Mouse (Mus musculus) cerebellum, adult 2 months (tissue): ENCODE measurements at regions not wholly inside any gene's neighbourhood (a gene's known extent, or its start where the extent isn't known, plus 50 kb on each side); places are given as distances from the start of the nearest gene placed in this dataset.

ENCODE experiments used
- CTCF ChIP-seq: fragments of 200-500 bp; IDR thresholded peaks from 2 replicates; pipeline ENCODE4 v1.5.1; 2011; ENCODE audit warnings: low read depth, mild to moderate bottlenecking, control low read depth, low read length, moderate library complexity, borderline replicate concordance; ENCODE audit not compliant: insufficient read depth
- POLR2A ChIP-seq: fragments of 200-500 bp; IDR thresholded peaks from 2 replicates; pipeline ENCODE4 v1.6.1; 2011; ENCODE audit warnings: low read length, control low read depth, borderline replicate concordance; ENCODE audit not compliant: insufficient read depth

- TF ChIP-seq POLR2A: no peak
- TF ChIP-seq CTCF: no peak
Measured at GRCm38 (mm10) chr13:16670047-16670733, 658.5 kb downstream of the Inhba start.
